Mouse (Mus musculus): ENCODE data around the gene Stk4.

Stk4 gene

DNA sequence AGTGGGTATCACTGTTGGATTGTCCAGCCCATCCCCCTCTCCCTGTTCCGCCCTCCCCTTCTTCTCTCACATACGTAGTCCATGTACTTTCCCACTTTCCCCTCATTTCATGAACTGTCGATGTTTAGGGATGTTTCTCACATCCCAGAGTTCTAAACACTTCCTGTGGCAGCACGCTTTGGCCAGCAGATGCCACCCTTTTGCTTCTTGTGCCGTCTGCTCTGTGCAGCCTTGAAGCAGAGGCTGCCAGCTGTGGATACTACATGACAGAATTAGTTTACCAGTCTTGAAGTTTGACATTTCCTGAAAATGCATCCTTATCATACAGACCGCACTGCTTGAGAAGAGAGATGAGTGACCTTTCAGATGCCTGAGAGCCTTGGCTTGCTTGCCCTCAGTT is 64.4 kb downstream of the Stk4 start:
- DNase-seq: peak; percentile 54

- no peak for DNase-seq
These were observed 65.2 kb downstream of the Stk4 start for GRCm38 (mm10) chr2:164135367-164135766.

GRCm38 (mm10) chr2:164136393-164136792 is 66.3 kb downstream of the Stk4 start:
- no peak for DNase-seq

DNA sequence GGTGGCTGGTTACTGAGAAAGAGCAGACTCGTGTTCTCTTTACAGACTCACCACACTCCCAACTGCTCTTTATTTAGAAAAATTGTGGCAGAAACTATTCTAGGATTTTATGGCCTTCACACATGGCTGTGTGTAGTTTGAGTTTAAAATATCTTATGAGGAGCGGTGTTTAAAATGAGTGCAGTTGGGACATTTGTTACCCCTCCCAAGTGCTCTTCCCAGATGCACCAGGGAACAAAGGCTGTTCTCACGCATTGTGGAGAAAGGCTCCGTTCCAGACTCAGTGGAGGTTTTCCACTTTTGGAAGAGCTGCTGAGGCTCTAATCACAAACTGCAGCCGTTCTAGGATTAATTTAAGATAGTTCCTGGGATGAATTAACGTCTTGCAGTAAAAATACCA is 67.6 kb downstream of the Stk4 start:
- no peak for DNase-seq

DNA sequence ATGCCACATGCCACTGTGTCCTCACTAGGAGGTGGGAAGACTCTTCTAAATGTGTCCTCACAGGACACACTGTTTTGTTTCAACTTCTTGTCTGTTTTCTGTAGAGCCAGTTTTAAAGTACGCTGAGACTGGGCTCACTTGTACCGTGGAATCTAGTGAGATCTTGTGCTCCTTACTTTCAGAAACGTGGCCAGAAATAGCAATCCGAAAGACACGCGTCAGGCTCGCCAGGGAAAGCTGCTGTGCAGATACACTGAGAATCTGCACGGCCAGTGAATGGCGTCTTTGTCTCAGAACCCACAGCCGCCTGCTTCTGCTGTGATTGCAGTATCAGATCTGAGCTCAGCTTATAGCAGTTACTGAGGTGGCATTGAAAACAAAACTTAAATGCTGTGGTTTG is 71.9 kb downstream of the Stk4 start:
- peak; percentile 42 for DNase-seq

- no peak for DNase-seq
These were observed 73.9 kb downstream of the Stk4 start for GRCm38 (mm10) chr2:164144025-164144424.

DNA sequence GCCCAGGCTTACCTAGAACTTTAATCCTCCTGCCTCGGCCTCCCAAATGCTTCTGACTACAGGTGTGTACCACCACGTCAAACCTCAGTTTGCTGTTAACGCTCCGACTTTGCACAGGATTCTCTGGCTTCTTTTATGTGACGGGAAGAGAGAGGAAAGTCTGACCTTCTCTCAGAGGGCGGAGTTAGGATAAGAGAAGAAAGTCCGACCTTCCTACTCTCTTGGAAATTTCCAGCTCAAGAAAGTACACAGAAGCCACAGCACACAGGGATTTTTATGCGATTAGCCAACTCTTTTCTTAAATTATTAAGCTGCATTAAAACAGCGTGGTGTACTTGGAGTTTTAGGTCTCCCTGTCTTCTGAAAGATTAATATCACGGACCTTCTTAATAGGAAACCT is 74.4 kb downstream of the Stk4 start:
- no peak for DNase-seq

GRCm38 (mm10) chr2:164146556-164146955 is 76.4 kb downstream of the Stk4 start:
- DNase-seq: no peak

GRCm38 (mm10) chr2:164150086-164150760 is 80.1 kb downstream of the Stk4 start:
- DNase-seq: no peak

DNA sequence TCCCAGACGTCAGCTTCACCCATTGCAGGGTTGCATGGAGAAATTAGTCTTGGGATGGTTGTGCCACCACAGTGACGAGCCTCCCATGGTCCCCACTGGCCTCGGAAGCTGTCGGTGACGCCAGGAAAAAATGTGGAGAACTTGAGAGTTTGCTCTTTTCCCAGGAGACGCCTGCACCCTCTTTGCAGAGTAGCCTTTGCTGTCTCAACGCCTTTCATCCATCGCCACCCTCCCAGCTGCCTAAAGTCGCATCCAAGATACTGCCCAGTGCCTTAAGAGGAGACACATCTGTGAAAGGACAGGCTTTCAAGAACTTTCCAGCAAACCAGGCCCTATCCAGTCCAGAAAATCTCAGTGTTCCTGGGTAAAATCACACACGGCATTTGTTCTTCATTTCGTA is 82.2 kb downstream of the Stk4 start:
- no peak for DNase-seq

- DNase-seq: no peak
These were observed 83.9 kb downstream of the Stk4 start for GRCm38 (mm10) chr2:164154007-164154406.

GRCm38 (mm10) chr2:164156158-164156557 is 86.0 kb downstream of the Stk4 start:
- no peak for DNase-seq

DNA sequence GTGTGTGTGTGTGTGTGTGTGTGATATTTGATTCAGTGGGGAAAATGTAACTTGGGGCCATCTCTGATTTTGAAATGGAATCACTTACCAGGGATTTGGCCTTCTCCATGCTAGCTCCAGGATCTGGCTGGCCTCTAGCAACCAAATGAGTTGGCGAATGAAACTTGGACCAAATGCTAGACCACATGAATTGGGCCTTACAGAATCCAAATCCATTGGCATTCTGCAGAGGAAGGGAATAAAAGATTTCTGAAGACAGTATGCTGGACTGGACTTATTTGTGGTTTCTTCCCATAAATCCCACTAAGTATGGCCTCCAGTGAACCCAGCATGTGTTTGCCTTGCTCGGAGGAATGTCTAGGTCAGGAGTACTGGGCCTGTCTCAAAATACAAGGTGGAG is 88.7 kb downstream of the Stk4 start:
- DNase-seq: no peak

GRCm38 (mm10) chr2:164161515-164162055 is 91.5 kb downstream of the Stk4 start:
- DNase-seq: no peak

DNA sequence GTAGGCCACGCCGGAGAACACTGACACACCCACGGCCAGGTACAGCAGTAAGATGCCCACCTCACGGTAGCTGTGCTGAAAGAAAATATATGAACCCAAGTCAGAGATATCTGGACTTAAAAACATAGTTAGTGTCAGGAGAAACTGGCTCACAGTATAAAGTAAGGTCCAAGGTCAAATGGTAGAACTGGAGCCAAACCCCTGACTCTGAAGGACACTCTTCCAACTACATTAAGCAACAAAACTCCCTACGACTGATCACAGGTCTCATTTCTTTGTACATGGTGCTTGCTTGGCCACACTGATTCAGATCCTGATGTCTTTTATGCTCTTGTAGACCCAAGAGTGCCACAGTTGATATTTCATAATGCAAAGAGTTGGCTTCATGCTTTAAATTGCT is 94.8 kb downstream of the Stk4 start:
- no peak for DNase-seq

DNA sequence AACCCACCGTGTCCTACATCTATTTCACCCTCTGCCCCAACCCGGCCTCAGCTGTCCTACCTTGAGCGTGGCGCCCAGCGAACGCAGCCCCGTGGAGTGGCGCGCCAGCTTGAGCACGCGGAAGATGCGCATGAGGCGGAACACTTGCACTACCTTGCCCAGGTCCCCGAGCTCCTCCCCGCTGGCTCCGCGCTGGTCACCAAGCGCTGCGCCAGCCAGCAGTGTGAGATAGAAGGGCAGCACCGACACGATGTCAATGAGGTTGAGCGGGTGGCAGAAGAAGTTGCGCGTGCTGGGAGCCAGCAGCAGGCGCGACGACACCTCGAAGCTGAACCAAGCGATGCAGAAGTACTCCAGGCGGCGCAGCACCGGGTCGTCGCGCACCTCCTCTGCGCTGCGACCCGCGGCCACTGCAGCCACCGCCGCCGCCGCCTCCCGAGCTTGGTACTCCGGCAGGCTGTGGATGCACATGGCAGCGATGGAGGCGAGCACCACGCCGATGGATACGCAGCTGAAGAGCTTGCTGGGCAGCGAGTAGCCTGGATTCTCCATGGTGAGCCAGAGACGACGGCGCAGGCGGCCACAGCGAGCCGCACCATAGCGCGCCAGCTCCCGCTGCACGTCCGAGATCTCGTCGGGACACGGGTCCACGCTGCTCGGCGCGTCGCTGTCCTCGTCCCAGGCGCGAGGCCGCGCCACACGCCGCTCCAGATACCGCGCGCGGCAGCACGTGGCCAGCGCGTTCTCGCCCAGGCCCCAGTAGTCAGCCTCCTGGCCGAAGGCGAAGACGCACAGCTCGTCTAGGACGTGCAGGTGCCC is 97.8 kb downstream of the Stk4 start:
- DNase-seq: peak; percentile 28

- peak; percentile 61 for DNase-seq
These were observed 98.4 kb downstream of the Stk4 start for GRCm38 (mm10) chr2:164168571-164168946.

- DNase-seq: no peak
These were observed 100.2 kb downstream of the Stk4 start for GRCm38 (mm10) chr2:164170326-164170725.

GRCm38 (mm10) chr2:164170902-164171301 is 100.8 kb downstream of the Stk4 start, which contains the start of gene Kcns1:
Gene Kcns1, minus strand, starts transcription at chr2:164171113.
- DNase-seq: peak; percentile 16

- no peak for DNase-seq
These were observed 103.3 kb downstream of the Stk4 start for GRCm38 (mm10) chr2:164173394-164173793.

DNA sequence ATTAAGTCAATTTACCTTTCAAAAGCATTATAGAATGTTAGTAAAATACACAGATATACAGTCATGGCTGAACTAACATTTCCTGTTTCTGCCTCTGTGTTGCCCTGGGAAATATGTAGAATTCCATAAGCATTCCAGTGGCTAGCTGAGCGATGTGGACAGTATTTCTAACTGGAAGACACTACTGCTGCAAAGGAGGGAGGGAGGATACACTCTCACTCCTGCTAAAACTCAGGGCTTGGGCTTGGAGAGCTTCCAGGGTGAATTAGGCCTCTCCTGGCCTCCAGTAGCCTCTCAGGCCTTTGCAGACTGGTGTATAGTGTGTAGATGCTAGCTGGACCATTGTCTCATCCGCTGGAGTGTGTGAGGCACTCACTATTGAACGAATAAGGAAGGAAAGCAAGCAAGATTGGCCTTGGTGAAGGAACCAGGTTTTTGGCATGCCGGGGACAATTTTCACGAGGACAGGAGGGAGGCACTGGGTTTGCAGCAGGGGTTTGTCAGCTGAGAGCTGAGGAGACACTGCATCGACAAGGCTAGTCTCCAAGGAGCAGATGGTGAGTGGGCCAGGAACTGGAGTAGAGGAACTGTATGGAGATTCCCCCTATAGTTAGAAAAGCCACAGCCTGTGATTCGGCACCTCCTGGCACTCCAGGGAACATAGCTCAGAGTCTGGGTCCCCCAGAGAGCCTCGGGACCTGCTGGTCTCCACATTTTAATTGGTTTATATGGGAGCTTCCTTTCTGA is 104.7 kb downstream of the Stk4 start:
- DNase-seq: peak; percentile 60

- no peak for DNase-seq
These were observed 105.7 kb downstream of the Stk4 start for GRCm38 (mm10) chr2:164175850-164176249.

DNA sequence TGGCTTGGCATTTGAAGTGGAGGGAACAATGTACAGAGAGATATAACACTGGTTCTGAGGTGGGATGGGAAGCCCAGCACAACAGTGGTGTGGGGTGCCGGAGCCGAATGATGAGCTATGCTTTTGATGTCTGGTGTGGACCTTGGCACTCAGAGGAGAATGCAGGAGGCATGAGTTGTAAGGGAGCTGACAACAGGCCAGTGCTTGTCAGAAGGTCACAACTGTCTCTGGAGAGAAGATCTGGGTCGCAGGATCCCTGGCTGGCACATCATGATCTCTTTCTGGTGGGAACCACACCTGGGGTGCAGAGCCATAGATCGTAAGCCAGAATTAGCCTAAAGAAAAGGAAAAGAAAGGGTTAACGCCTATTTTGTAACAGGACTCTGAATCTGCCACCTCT is 107.7 kb downstream of the Stk4 start:
- no peak for DNase-seq

Data from right cerebral cortex, postnatal 14 days (tissue).